Mouse (Mus musculus): Measurements from ENCODE around the gene Olfr508. TPM values are rescaled to one million over a fixed set of nuclear protein-coding genes. Genes with fewer than 3 reads are reported as not detected.

Gene Olfr508
- polyA plus RNA-seq, 1 experiment from 2014 or later: not detected

Other genes starting within 250 kb of the Olfr508 start
- not detected in 2 replicates for gene Olfr495, start 236.8 kb upstream of the Olfr508 start, polyA plus RNA-seq (2015; fragmentation: Nextera tagmentation; extraction: Ambion mirVana)
- gene Olfr497, start 209.6 kb upstream of the Olfr508 start, polyA plus RNA-seq (2015; fragmentation: Nextera tagmentation; extraction: Ambion mirVana): not detected in 2 replicates
- gene Olfr498, start 164.7 kb upstream of the Olfr508 start, polyA plus RNA-seq (2015; fragmentation: Nextera tagmentation; extraction: Ambion mirVana): not detected in 2 replicates
- not detected in 2 replicates for gene Olfr502, start 104.9 kb upstream of the Olfr508 start, polyA plus RNA-seq (2015; fragmentation: Nextera tagmentation; extraction: Ambion mirVana)
- gene Olfr503, start 85.5 kb upstream of the Olfr508 start, polyA plus RNA-seq (2015; fragmentation: Nextera tagmentation; extraction: Ambion mirVana): not detected in 2 replicates
- gene Olfr504, start 64.2 kb upstream of the Olfr508 start, polyA plus RNA-seq (2015; fragmentation: Nextera tagmentation; extraction: Ambion mirVana): not detected in 2 replicates
- gene Olfr506, start 19.2 kb upstream of the Olfr508 start, polyA plus RNA-seq (2015; fragmentation: Nextera tagmentation; extraction: Ambion mirVana): not detected in 2 replicates
- not detected in 2 replicates for gene Olfr507, start 8.2 kb upstream of the Olfr508 start, polyA plus RNA-seq (2015; fragmentation: Nextera tagmentation; extraction: Ambion mirVana)
- gene Olfr509, start 21.9 kb downstream of the Olfr508 start, polyA plus RNA-seq (2015; fragmentation: Nextera tagmentation; extraction: Ambion mirVana): not detected in 2 replicates
- not detected in 2 replicates for gene Olfr510, start 36.4 kb downstream of the Olfr508 start, polyA plus RNA-seq (2015; fragmentation: Nextera tagmentation; extraction: Ambion mirVana)
- gene Olfr512, start 83.3 kb downstream of the Olfr508 start, polyA plus RNA-seq (2015; fragmentation: Nextera tagmentation; extraction: Ambion mirVana): not detected in 2 replicates
- gene Olfr513, start 121.0 kb downstream of the Olfr508 start, polyA plus RNA-seq (2015; fragmentation: Nextera tagmentation; extraction: Ambion mirVana): not detected in 2 replicates
- gene Olfr514, start 196.0 kb downstream of the Olfr508 start, polyA plus RNA-seq (2015; fragmentation: Nextera tagmentation; extraction: Ambion mirVana): not detected in 2 replicates
- gene Olfr516, start 220.5 kb downstream of the Olfr508 start, polyA plus RNA-seq (2015; fragmentation: Nextera tagmentation; extraction: Ambion mirVana): not detected in 2 replicates
- not detected in 2 replicates for gene Olfr517, start 242.4 kb downstream of the Olfr508 start, polyA plus RNA-seq (2015; fragmentation: Nextera tagmentation; extraction: Ambion mirVana)

Measured in heart, embryonic 15.5 days (tissue).